Mouse (Mus musculus) embryonic facial prominence, embryonic 15.5 days (tissue): Measurements from ENCODE around the gene Ctdspl. TPM values are rescaled to one million over a fixed set of nuclear protein-coding genes. Genes with fewer than 3 reads are reported as not detected.
A peak's percentile ranks its signal among the peaks of the same experiment; 100 is the strongest.

Source experiments
- ATAC-seq: fragments of 200-750 bp; cut with Nextera tagmentation; 2 replicates; pipeline ENCODE4 v1.8.0; 2017; ENCODE audit warnings: low read depth, moderate TSS enrichment; ENCODE audit not compliant: insufficient number of reproducible peaks, low FRiP score, low TSS enrichment
- H3K27ac ChIP-seq: fragments of 300-500 bp; sonication (generic); replicated peaks from 2 replicates; pipeline ENCODE4 v1.5.1; 2015; ENCODE audit warnings: mild to moderate bottlenecking, inconsistent platforms
- H3K27me3 ChIP-seq: fragments of 300-500 bp; sonication (generic); 2 replicates; pipeline ENCODE4 v1.6.1; 2015; ENCODE audit warnings: inconsistent platforms
- H3K36me3 ChIP-seq: fragments of 300-500 bp; sonication (generic); 2 replicates; pipeline ENCODE4 v1.6.1; 2015; ENCODE audit warnings: mild to moderate bottlenecking, inconsistent platforms
- H3K4me1 ChIP-seq: fragments of 300-500 bp; sonication (generic); 2 replicates; pipeline ENCODE4 v1.6.1; 2015; ENCODE audit warnings: inconsistent platforms
- H3K4me2 ChIP-seq: fragments of 300-500 bp; sonication (generic); replicated peaks from 2 replicates; pipeline ENCODE4 v1.6.1; 2015; ENCODE audit warnings: mild to moderate bottlenecking, inconsistent platforms
- H3K4me3 ChIP-seq: fragments of 300-500 bp; sonication (generic); replicated peaks from 2 replicates; pipeline ENCODE4 v1.5.1; 2015; ENCODE audit warnings: mild to moderate bottlenecking, inconsistent platforms
- H3K9ac ChIP-seq: fragments of 300-500 bp; sonication (generic); 2 replicates; pipeline ENCODE4 v1.6.1; 2015; ENCODE audit warnings: inconsistent platforms
- H3K9me3 ChIP-seq: fragments of 300-500 bp; sonication (generic); replicated peaks from 2 replicates; pipeline ENCODE4 v1.6.1; 2016; ENCODE audit warnings: inconsistent platforms
- WGBS: fragments of 180-500 bp; shearing (Covaris S2); methylation state at CpG from one replicate; pipeline ENCODE4 v1.1.7; 2015; 5-methylcytosine and 5-hydroxymethylcytosine counted together
- polyA plus RNA-seq: library from polyadenylated mRNA; unstranded; fragments of >200 nt; fragmentation: Nextera tagmentation; extraction: Ambion mirVana; gene quantifications from 2 replicates; pipeline ENCODE4 v1.2.1, GENCODE M21; 2015

Ctdspl gene
- polyA plus RNA-seq, 1 experiment from 2014 or later, result 19.2 TPM

DNA sequence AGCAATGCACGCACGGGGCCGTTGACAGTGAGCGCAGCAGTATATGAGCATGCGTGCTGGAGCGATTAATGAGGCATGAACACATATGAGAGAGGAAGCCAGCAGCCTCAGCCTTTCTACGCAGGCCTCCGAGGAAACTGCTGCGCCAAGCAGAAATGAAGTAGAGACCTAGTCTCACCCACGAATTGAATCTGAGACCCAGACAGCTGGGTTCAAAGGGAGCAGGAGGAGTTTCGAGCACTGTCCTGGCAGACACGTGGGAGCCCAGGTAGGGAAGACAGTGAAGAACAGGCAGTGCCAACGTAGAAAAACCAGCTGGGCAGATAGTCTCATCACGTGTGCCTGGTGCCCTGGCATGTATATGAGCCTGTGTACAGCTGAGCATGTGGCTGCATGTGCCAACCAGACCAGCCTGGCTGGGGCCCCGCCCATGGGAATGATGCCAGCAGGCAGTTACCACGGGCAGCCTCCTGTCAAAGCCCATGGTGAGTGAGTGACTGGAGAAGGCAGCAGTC, 6.5 kb upstream of the Ctdspl start:
- ATAC-seq, result peak; percentile 47; the same call in 1 of the 2 replicates
- 59% methylated on average over 16 of the region's 16 CpGs for WGBS
- H3K9ac ChIP-seq, result no peak overlapping the region
- no peaks in the 10 kb centered on the region for H3K36me3 ChIP-seq
- no peak overlapping the region for H3K4me3 ChIP-seq
- H3K27ac ChIP-seq, result peak overlapping the region; percentile 58
- H3K4me2 ChIP-seq, result no peak overlapping the region
- no peaks in the 10 kb centered on the region for H3K9me3 ChIP-seq
- H3K4me1 ChIP-seq, result peaks cover 25% of the 10 kb centered on the region
- no peaks in the 10 kb centered on the region for H3K27me3 ChIP-seq

DNA sequence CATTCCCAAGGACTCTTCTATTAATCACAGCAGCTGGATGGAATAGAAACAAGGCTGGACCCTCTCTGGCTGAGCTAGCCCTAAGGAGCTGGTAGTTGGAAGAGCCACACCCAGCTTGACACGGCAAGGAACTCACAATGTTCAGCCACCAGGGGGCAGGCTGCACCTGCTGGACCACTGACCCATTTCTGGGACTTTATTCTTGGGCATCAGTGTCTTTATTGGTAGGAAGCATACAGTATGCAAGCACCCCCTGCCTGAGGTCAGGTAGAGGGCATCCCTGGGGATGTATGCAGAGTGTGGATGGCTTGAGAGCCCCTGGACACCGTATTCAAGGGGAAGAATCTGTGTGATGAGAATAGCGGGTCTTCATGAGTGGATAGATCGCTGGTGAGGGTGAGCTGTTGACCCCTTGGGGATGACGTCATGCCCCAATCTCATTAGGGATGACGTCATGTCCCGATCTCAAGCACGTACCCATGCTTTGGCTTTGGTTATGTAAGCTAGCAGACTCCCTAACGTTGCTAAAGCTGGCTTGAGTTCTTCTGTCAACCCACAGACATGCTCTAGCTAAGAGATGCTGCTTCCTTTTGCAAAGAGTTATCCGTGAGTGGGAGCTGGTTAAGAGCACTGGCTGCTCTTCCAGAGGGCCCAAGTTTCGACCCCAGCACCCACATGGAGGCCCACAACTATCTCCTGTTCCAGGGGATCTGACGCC, 5.3 kb upstream of the Ctdspl start:
- H3K27ac ChIP-seq, result no peak overlapping the region
- no peaks in the 10 kb centered on the region for H3K36me3 ChIP-seq
- no peaks in the 10 kb centered on the region for H3K27me3 ChIP-seq
- 46% methylated on average over 12 of the region's 12 CpGs for WGBS
- H3K9me3 ChIP-seq, result no peaks in the 10 kb centered on the region
- H3K4me2 ChIP-seq, result no peak overlapping the region
- H3K9ac ChIP-seq, result no peak overlapping the region
- peaks cover 30% of the 10 kb centered on the region for H3K4me1 ChIP-seq
- no peak overlapping the region for H3K4me3 ChIP-seq
- ATAC-seq, result no peak

DNA sequence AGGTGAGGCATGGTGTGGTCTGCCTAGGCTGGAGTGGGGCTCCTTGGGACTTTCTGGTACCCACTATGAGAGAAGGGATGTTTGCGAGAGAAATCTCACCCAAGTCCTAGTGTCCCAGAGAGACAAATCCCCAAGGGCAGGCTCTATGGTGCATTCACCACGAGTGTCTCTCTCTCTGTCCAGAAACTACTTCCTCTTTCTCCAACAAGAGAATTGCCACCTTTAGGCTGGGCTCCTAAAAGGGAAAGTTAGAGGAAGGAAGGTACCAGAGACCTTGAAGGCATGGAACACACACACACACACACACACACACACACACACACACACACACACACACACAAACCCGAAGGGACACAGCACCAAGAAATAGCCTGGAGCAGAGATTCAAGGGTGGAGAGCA, 4.3 kb upstream of the Ctdspl start:
- Histone ChIP-seq H3K9me3 (no peaks in the 10 kb centered on the region), H3K4me2 (no peak overlapping the region), H3K27ac (no peak overlapping the region), H3K36me3 (no peaks in the 10 kb centered on the region), H3K4me1 (peaks cover 30% of the 10 kb centered on the region), H3K9ac (no peak overlapping the region), H3K4me3 (no peak overlapping the region), H3K27me3 (no peaks in the 10 kb centered on the region)
- no peak for ATAC-seq
- 70% methylated on average over 3 of the region's 3 CpGs for WGBS

DNA sequence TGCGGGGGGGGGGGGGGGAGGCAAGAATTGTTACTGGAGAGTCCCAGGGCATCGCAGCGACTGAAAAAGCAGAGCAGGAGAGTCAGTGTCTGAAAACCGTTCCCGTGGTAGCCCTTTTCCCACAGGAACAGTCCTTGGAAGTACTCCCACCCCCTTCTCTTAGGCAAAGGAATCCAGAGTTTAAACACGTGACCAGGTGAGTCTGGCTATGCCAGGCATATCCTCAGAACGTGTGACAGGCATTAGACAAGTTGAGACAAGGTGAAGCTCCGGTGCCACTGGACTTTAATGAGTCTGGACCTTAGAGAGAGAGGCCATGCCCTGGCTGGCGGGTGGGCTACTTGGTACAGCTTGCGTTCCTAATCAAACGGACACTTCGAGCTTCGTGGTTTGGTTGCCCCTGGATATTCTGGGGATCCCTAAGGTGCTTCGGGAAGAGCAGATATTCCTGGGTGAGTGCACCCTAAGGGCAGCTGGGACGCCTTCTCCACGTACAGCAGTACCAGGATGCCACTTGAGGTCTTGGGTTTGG, 1.6 kb upstream of the Ctdspl start:
- 0 out of 2 replicates have a peak, but pooled peaks cover 2% of the 10 kb centered on the region for H3K36me3 ChIP-seq
- H3K4me2 ChIP-seq, result peak overlapping the region; percentile 96
- H3K27ac ChIP-seq, result peak overlapping the region; percentile 96
- no peaks in the 10 kb centered on the region for H3K27me3 ChIP-seq
- H3K9ac ChIP-seq, result peak overlapping the region; percentile 60
- peaks cover 51% of the 10 kb centered on the region for H3K4me1 ChIP-seq
- no peaks in the 10 kb centered on the region for H3K9me3 ChIP-seq
- WGBS, result 14% methylated on average over 16 of the region's 16 CpGs
- no peak for ATAC-seq
- H3K4me3 ChIP-seq, result peak overlapping the region; percentile 86

DNA sequence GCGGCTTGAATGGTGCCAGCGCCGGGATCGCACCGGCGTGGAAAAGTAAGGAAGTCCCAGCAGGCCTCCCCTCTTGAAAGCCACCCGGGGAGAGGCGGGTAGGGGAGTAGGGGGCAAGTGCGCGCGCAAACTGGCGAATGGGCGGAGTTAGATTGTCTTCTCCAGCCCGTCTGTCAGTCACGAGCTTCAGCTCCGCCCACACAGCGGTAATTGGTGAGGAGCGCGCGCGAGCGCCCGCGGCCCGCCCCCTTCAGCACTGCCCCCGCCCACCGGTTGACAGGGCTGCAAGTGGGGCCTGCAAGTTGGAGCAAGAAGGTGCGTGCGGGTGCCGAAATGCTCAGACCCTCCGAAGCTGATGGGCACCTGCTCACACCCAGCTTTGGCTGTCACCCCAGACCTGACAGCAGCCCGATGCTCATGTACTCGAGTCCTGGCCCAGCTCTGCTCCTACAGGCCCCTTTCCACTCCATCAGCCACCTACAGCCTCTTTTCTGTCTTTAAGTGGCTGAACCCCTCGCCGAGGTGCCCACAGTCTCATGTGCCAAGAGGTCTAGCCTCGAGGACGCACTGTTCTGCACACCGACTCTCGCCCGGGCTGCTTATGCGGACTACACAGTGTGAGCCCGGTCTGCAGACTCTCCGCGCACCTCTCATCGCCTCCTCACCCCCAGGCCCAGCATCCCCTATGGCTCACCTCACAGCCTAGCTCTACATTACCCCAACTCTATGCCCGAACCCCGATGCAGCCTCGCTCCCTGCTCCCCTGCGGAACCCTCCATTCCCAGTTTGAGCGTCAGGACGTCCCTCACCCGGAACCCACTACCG, 755 bp upstream of the Ctdspl start:
- ATAC-seq, result peak; percentile 92
- Histone ChIP-seq H3K27me3 (no peaks in the 10 kb centered on the region), H3K36me3 (0 out of 2 replicates have a peak, but pooled peaks cover 2% of the 10 kb centered on the region), H3K9me3 (no peaks in the 10 kb centered on the region), H3K4me1 (peaks cover 50% of the 10 kb centered on the region), H3K27ac (peak overlapping the region; percentile 96), H3K9ac (peak overlapping the region; percentile 94), H3K4me3 (peak overlapping the region; percentile 86), H3K4me2 (peak overlapping the region; percentile 96)
- WGBS, result under 1% methylated on average over 53 of the region's 53 CpGs

DNA sequence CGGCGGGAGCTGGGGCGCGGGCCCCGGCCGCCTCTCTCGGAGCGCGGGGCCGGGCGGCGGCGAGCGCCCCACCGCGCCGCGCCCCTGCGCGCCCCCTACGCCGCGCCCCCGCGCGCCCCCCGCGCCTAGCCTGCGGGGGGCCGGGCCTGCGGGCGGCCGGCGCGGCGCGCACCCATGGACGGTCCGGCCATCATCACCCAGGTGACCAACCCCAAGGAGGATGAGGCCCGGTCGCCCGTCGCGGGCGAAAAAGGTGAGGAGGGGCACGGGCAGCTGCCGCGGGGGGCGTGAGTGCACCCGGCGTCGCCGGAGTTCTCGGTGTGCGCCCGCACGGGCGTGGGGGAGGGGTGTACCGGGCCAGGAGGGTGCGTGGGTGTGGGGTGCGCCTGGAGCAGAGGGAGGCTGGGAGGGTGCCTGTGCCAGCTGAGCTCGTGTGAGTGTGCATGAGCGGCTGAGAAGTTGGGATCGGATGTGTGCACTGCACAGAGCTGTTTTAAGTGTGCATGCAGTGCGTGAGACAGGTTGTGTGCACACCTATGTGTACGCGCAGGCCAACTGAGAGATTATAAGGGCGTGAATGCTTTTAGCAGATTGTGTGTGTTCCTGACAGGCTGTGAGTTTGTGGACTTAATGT, 552 bp downstream of the Ctdspl start:
- ATAC-seq, result no peak

DNA sequence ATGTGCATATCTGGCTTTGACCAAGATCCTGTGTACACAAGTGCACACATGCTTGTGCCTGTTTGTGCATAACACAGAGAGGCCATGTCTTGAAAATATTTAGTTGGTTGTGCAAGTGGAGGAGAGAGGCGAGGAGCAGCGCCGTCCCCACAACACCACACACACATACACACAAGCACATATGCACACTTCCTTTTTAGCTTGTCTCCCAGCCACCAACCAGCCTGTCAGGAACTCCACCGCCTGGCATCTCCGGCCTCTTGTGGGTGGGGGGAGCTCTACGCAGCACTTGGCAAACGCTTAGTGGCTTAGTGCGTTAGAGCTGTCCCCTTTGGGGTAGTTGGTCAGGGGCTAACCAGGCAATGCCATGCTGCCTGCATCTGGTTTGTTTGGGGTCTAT, 1.2 kb downstream of the Ctdspl start:
- Histone ChIP-seq H3K27me3 (no peaks in the 10 kb centered on the region), H3K4me2 (peak overlapping the region; percentile 96), H3K9ac (no peak overlapping the region), H3K4me3 (peak overlapping the region; percentile 86), H3K27ac (peak overlapping the region; percentile 96; the same call in 1 of the 2 replicates), H3K36me3 (0 out of 2 replicates have a peak, but pooled peaks cover 2% of the 10 kb centered on the region), H3K4me1 (peaks cover 46% of the 10 kb centered on the region), H3K9me3 (no peaks in the 10 kb centered on the region)
- ATAC-seq, result no peak
- WGBS, result 17% methylated on average over 8 of the region's 8 CpGs

More for the DNA sequence above, 552 bp downstream of the Ctdspl start:
- H3K4me2 ChIP-seq, result peak overlapping the region; percentile 96
- peak overlapping the region; percentile 86 for H3K4me3 ChIP-seq
- no peaks in the 10 kb centered on the region for H3K9me3 ChIP-seq
- no peaks in the 10 kb centered on the region for H3K27me3 ChIP-seq
- peaks cover 46% of the 10 kb centered on the region for H3K4me1 ChIP-seq
- 1% methylated on average over 41 of the region's 68 CpGs for WGBS
- H3K9ac ChIP-seq, result peak overlapping the region; percentile 94
- H3K36me3 ChIP-seq, result 0 out of 2 replicates have a peak, but pooled peaks cover 2% of the 10 kb centered on the region
- H3K27ac ChIP-seq, result peak overlapping the region; percentile 96

DNA sequence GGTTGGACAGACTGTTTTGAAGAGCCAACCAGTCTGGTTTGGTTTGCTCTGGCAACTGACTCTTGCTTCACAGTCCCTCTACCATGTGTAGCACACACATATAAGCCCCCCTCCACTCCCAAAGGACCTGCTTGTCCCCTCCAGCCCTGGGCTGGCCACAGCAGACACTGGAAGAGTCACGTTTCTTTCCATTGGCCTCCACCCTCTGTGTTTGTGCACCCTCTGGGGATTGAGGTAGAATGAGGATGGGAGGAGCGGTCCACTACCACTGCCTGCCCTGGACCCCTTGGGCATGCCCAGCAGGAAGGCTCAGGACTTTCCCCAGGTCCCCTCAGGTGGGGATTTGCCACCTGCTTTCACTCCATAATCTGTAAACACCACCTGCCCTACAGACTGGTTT, 1.8 kb downstream of the Ctdspl start:
- H3K9me3 ChIP-seq, result no peaks in the 10 kb centered on the region
- H3K4me1 ChIP-seq, result peaks cover 46% of the 10 kb centered on the region
- H3K4me3 ChIP-seq, result peak overlapping the region; percentile 86
- peak overlapping the region; percentile 96 for H3K4me2 ChIP-seq
- no peak overlapping the region for H3K9ac ChIP-seq
- peak overlapping the region; percentile 96; the same call in 1 of the 2 replicates for H3K27ac ChIP-seq
- no peak for ATAC-seq
- H3K27me3 ChIP-seq, result no peaks in the 10 kb centered on the region
- 60% methylated on average over 2 of the region's 2 CpGs for WGBS
- H3K36me3 ChIP-seq, result 0 out of 2 replicates have a peak, but pooled peaks cover 2% of the 10 kb centered on the region

DNA sequence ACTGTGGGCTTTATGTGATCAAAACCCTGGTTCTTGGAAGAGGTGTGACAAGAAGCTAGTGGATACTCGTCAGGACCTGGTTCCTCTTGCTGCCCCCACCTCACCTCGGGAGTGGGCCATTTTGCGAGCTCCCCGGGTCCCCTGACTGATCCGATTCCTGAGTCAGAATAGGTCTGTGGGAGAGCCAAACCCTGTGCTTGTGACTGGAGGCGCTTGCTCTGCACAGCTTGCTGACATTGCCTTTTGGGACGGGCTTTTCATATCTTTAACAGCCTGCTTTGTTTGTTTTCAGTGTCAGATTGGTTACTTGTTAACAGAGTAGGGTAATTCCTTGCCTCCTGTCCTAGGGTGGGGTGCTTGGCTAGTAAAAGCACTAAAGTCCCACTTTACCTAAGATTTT, 2.4 kb downstream of the Ctdspl start:
- WGBS, result 40% methylated on average over 7 of the region's 7 CpGs
- ATAC-seq, result no peak
- Histone ChIP-seq H3K4me3 (peak overlapping the region; percentile 86; the same call in 1 of the 2 replicates), H3K9ac (no peak overlapping the region), H3K27me3 (no peaks in the 10 kb centered on the region), H3K36me3 (0 out of 2 replicates have a peak, but pooled peaks cover 2% of the 10 kb centered on the region), H3K9me3 (no peaks in the 10 kb centered on the region), H3K27ac (peak overlapping the region; percentile 40; the same call in 1 of the 2 replicates), H3K4me2 (peak overlapping the region; percentile 96), H3K4me1 (peaks cover 46% of the 10 kb centered on the region)

DNA sequence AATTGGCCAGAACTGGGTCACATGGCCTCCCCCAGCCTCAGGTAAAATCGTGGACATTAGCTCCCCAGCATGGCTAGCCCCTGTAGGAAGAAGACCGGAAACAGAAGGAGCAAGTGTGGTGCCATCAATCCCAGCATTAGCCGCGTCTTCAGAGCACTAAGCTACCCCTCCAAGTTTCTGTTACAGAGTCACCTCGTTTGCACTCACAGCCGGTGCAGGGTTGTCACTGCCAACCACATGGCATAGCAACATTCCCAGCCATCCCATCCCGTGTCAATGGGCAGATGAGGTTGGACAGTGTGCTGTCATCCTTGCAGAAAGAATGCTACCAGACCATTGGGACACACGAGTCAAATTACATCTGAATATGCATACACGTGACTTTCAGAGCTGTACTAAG, 4.4 kb downstream of the Ctdspl start:
- Histone ChIP-seq H3K9me3 (no peaks in the 10 kb centered on the region), H3K4me3 (no peak overlapping the region), H3K4me2 (no peak overlapping the region), H3K36me3 (0 out of 2 replicates have a peak, but pooled peaks cover 2% of the 10 kb centered on the region), H3K27me3 (no peaks in the 10 kb centered on the region), H3K4me1 (peaks cover 50% of the 10 kb centered on the region), H3K9ac (no peak overlapping the region), H3K27ac (no peak overlapping the region)
- WGBS, result 64% methylated on average over 9 of the region's 9 CpGs
- ATAC-seq, result no peak
